Mouse (Mus musculus) splenic B cell, adult 2 months (primary cell): ENCODE measurements around the gene Plin1.

Experiments
- DNase-seq: peaks from one replicate; pipeline ENCODE4 v3.0.0-alpha.2; 2011; ENCODE audit warnings: low read depth, low spot score
- H3K27me3 ChIP-seq: 2 replicates; pipeline ENCODE4 v1.6.1; 2012; ENCODE audit warnings: mild to moderate bottlenecking, low read length, moderate library complexity, mixed read lengths; ENCODE audit not compliant: control insufficient read depth, poor library complexity, insufficient read depth, severe bottlenecking
- H3K36me3 ChIP-seq: 2 replicates; pipeline ENCODE4 v1.6.1; 2012; ENCODE audit warnings: mild to moderate bottlenecking, low read length, moderate library complexity, mixed read lengths; ENCODE audit not compliant: control insufficient read depth, poor library complexity, insufficient read depth, severe bottlenecking

Plin1 gene

DNA sequence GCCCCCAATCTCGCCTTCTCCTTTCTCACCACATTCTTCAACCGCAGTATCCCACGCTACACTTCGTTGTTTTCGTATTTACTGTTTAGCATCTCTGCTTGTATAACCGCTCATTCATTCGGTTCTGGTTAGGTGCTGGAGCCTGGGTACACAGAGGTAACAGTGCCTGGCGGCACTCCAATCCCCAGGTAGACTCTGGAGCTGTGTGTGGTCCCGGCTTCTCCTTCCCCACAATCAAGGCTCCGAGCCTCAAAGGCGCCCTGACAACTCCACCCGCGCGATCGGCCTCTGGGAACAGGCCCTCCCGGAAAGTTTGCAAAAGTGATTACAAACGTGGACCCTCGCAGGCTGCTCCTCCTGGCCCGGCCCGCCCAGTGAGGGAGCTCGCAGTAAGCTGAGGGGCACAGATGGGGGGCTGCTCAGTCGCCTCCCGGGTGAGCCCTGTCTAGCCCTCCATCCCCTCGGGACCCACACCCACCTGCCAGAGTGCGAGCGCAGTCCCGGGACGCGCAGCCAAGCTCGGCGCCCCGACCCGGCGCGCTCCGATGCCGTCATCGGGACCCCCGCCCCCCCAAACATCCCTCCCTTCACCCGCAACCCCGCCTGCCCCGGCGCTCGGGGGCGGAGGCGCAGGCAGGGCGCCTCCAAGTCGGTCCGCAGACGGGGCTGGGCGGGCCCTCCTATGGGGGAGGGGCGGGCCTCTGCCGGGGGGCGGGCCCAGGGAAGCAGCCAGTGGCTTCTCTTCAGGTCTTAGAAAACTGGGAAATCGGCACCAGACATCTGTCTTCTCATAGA is 17.3 kb downstream of the Plin1 start, which contains the start of gene Kif7:
Gene Kif7, minus strand, starts transcription at position 534 of the 795 bp plus-strand sequence.
- H3K36me3 ChIP-seq = no peaks in the 10 kb centered on the region
- DNase-seq = peak; percentile 12
- H3K27me3 ChIP-seq = 0 out of 2 replicates have a peak, but pooled peaks cover 3% of the 10 kb centered on the region

DNA sequence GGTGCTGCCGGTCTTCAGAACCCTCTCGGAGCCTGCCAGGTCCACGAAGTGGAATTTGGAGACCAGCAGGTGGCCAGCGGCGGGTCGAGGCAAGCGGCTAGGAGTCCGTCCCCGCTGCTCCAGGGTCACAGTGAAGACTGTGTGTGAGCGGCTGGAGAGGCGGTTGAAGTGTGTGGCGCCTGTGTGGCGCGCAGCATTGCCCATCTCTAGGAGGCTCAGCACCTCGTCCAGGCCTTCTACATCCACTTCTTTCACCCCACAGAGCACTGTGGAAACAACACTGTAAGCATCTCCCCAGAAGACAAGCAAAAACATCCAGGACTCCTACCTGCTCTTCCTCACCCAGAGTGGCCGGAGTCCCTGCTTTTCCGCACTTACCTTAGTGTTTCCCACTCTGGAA is 21.9 kb downstream of the Plin1 start:
- H3K36me3 ChIP-seq = no peaks in the 10 kb centered on the region
- DNase-seq = no peak
- H3K27me3 ChIP-seq = 0 out of 2 replicates have a peak, but pooled peaks cover 3% of the 10 kb centered on the region

DNA sequence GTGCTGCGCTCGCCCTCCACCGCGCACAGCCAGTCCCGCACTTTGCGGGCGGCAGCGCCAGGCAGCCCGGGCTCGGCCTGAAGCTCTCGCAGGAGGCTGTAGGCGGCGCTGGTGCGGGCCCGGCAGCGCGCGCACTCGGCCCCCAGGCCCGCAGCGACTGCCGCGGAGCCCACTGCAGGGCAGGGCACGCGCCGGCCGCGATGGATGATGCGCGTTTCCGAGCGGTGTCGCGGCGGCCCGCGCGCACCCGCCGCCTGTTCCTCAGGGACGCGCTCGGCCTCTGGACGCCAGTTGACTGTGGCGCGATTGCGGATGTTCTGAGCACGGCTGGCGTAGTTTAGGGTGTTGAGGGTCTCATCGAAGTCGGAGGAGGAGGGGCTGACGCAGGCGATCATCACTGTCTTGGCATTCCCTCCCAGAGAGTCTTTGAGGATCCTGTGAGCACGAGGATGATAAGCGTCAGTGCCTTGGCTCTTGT is 22.5 kb downstream of the Plin1 start:
- no peak for DNase-seq
- 0 out of 2 replicates have a peak, but pooled peaks cover 2% of the 10 kb centered on the region for H3K27me3 ChIP-seq
- H3K36me3 ChIP-seq = no peaks in the 10 kb centered on the region

DNA sequence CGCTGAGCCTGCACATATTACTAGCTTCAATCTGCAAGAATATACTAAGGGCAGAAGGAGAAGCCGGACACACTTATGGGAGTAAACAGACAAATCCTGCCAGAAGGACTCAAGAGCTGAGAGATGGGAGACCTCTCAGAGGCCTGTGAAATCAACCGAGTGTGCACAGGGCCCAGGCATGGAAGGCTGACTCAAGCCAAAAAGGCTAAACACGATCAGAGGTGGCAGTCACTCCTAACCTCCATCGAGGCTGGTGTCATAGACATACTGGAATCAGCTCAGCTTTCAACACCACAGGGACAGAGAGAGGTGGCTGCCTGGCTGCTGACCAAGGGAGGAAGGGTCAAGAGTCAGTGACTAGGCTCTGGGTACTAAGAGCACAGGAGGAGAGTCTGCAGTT is 27.5 kb downstream of the Plin1 start:
- no peaks in the 10 kb centered on the region for H3K36me3 ChIP-seq
- no peak for DNase-seq
- H3K27me3 ChIP-seq = no peaks in the 10 kb centered on the region

DNA sequence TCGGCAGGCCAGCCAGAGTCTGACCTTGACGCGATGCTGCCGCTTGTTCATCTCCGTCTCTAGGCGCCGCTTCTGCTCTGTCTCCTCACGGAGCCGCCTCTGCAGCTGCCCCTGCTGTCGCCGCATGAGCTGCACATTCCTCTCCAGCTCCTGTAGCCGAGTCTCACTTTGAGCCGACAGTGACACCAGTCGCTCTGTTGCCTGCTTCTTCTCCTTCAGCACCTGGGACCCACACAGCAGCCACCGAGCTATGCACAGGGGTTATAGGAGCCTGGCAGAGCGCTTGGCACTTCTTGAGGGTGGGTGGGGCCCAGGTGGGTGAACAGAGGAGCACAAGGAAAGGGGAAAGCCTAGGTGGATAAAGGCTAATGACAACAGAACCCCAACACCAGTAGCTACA is 29.9 kb downstream of the Plin1 start:
- no peaks in the 10 kb centered on the region for H3K36me3 ChIP-seq
- no peak for DNase-seq
- no peaks in the 10 kb centered on the region for H3K27me3 ChIP-seq

DNA sequence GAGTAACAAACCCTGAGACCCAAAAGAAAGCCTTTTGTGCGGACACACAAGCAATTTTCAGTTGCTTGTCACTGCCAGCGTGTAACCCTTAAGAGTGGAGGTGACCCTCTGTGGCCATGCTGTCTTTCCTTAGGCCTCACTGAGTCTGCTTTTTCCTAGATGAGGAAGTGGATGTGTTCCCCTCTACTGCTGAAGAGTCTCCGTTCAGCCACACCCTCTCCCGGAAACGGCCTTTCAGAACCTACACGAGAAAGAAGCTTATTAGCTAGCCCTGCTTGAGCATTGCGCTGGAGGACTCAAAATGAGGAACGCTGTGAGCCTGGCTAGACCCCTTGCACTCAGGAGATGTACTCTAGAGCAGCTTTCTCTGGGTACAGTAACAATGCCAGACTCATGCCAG is 36.2 kb downstream of the Plin1 start:
- DNase-seq = no peak
- H3K36me3 ChIP-seq = peaks cover 3% of the 10 kb centered on the region; the same call in 1 of the 2 replicates
- H3K27me3 ChIP-seq = no peaks in the 10 kb centered on the region

DNA sequence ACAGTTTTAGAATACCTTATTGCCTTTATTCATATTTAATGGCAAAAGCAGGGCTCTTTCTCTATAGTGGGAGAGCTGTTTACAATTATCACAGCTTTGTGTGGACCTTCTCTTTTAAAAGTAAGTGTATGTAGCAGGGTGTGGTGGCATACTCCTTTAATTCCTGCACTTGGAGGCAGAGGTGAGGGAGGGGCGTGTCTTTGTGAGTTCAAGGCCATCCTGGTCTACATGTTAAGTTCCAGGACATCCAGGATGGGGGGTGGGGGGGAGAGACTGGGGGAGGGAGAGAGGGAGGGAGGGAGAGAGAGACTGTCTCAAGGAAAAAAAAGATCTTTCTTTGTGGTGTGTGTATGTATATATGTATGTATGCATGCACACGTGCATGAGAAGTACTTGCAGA is 52.5 kb downstream of the Plin1 start:
- DNase-seq = no peak
- Histone ChIP-seq H3K36me3 (no peaks in the 10 kb centered on the region; the same call in 1 of the 2 replicates), H3K27me3 (no peaks in the 10 kb centered on the region)

DNA sequence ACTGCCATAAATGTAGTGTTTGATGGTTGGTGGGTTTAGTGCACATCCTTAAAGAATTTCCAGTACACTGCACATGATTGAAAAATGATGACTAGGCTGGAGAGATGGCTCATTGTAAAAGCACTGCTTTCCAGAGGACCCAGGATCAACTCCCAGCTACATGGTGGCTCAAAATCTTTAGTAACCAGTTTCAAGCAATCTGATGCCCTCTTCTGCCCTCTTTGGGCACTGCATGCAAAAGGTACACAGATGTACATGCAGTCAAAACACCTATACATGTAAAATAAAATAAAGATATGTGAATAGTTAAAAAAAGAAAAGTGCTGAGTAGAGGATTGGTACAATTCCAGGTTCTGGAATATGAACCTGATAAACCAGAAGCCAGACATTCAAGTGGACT is 53.5 kb downstream of the Plin1 start:
- DNase-seq = peak; percentile 26
- Histone ChIP-seq H3K27me3 (no peaks in the 10 kb centered on the region), H3K36me3 (no peaks in the 10 kb centered on the region; the same call in 1 of the 2 replicates)

DNA sequence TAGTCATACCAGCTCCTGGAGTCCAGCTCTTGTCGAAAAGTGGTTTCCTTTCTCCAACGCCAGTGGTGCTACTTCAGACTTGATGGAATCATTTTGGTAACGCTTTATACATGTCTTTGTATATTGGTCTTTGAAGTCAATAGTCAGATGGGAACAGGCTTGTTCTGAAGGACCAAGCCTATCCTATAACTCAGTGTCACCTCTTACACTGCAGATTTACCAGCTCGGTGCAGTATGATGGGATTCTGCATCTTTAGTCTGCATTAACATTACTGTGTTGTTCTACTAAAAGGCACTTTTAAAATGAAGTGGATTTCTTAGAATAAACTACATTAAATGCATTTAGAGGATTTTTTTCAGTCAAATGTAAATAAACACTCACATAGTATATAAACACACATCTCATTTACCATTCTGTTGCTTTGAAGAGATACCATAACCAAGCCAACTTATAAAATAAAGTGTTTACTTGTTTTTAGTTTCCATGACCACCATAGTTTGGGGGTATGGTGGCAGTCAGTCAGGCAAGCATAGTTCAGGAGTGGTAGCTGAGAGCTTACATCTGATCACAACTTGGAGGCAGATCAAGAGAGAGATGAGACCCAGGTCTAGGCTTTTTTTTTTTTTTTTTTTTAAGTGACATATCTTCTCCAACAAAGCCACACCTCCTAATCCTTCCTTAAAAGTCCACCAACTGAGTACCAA is 61.7 kb downstream of the Plin1 start:
- no peak for DNase-seq
- no peaks in the 10 kb centered on the region; the same call in 1 of the 2 replicates for H3K36me3 ChIP-seq
- no peaks in the 10 kb centered on the region for H3K27me3 ChIP-seq
